Comparison of ENCODE assay signal across 18 mouse cellular contexts in the genomic region with DNA sequence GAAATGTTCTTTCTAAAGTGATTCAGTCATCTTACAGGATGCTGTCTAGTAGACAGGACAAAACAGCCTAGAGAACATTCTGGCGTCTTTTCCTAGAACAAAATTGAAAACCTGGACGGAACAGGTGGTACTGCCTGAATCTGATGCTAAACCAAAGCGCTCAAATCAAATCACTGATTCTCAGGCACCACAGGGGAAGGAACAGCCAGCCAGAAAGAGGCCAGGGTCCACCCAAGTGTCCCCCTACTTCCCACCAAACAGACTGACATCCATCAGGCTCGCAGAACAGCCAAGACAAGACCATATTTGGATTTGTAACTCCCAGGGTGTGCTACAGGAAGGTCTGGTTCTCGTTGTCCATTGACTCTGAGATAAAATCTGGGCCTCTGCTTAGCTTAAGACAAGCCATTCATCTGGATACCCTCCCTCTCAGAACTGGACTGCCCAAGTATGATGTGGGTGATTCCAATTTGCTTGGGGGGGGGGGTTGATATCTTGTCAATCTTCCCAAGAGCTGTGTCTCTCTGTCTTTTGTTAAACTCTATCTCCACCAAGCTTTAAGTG.
"Had no signal": no experiment of that assay in that cellular context is flagged by ENCODE, and none has a peak within 500 bp of the region (broad histone marks: within the 10 kb centered on the region; RNA-seq: fewer than 3 reads in every experiment).

No protein-coding gene starts in this region.

- H3K4me2 ChIP-seq: kidney, embryonic 15.5 days; liver, embryonic 13.5 days; midbrain, embryonic 12.5 days; midbrain, embryonic 15.5 days; neural tube, embryonic 13.5 days; stomach, embryonic 15.5 days had no signal

- H3K9me3 ChIP-seq: kidney, embryonic 15.5 days; liver, embryonic 13.5 days; midbrain, embryonic 12.5 days; midbrain, embryonic 15.5 days; neural tube, embryonic 13.5 days; stomach, embryonic 15.5 days had no signal

- H3K27me3 ChIP-seq: kidney, embryonic 15.5 days; liver, embryonic 13.5 days; midbrain, embryonic 12.5 days; midbrain, embryonic 15.5 days; neural tube, embryonic 13.5 days; stomach, embryonic 15.5 days had no signal

- H3K9ac ChIP-seq: kidney, embryonic 15.5 days; liver, embryonic 13.5 days; midbrain, embryonic 12.5 days; midbrain, embryonic 15.5 days; neural tube, embryonic 13.5 days; stomach, embryonic 15.5 days had no signal

- ATAC-seq: midbrain, embryonic 15.5 days had no signal

- H3K27ac ChIP-seq: kidney, embryonic 15.5 days; left cerebral cortex, adult 2 months; liver, embryonic 13.5 days; midbrain, embryonic 12.5 days; midbrain, embryonic 15.5 days; neural tube, embryonic 13.5 days; stomach, embryonic 15.5 days had no signal

- H3K4me3 ChIP-seq: kidney, embryonic 15.5 days; left cerebral cortex, adult 2 months; liver, embryonic 13.5 days; midbrain, embryonic 12.5 days; midbrain, embryonic 15.5 days; myocyte; neural tube, embryonic 13.5 days; stomach, embryonic 15.5 days had no signal

- DNase-seq: kidney, adult 8-10 months; kidney, postnatal 10 days; kidney, postnatal 36 days; liver, embryonic 13.5 days; lung, adult 2 months; lung, postnatal 14 days; lung, postnatal 4 days; retina, postnatal 1 day; right cerebral cortex, postnatal 25 days; spleen, adult 18-20 months; thymus, postnatal 25 days had no signal

- H3K36me3 ChIP-seq: kidney, embryonic 15.5 days; liver, embryonic 13.5 days; midbrain, embryonic 12.5 days; midbrain, embryonic 15.5 days; neural tube, embryonic 13.5 days; stomach, embryonic 15.5 days had no signal

- H3K4me1 ChIP-seq: liver, embryonic 13.5 days; midbrain, embryonic 12.5 days had no signal
